Mouse (Mus musculus) ES-E14 (cell line): Measurements from ENCODE around the gene Cfap126. TPM values are rescaled to one million over a fixed set of nuclear protein-coding genes. Genes with fewer than 3 reads are reported as not detected.
"Not testable (repeated sequence)": the region's sequence is repeated elsewhere in the genome, so short reads cannot be mapped to it uniquely, and the experiment has no call there.

Experiments
- DNase-seq: peaks from one replicate; pipeline ENCODE4 v3.0.0-alpha.2; 2013; ENCODE audit warnings: low read depth, low spot score
- H3K27ac ChIP-seq: 2 replicates; pipeline ENCODE4 v1.5.1; 2012; ENCODE audit warnings: low read depth, mild to moderate bottlenecking, low read length, moderate library complexity, mixed read lengths; ENCODE audit not compliant: poor library complexity, insufficient read depth, severe bottlenecking
- H3K36me3 ChIP-seq: 2 replicates; pipeline ENCODE4 v1.6.1; 2012; ENCODE audit warnings: mild to moderate bottlenecking, low read length, moderate library complexity, mixed read lengths; ENCODE audit not compliant: control insufficient read depth, poor library complexity, insufficient read depth, severe bottlenecking
- H3K4me1 ChIP-seq, 2 experiments: fragments of 150-350 bp in 1 of 2; sonication (generic) in 1 of 2; 2 replicates each; pipeline ENCODE4 v1.6.1; 2012; ENCODE audit warnings: low read length in 2 of 2, mild to moderate bottlenecking in 1 of 2, mixed read lengths in 1 of 2; ENCODE audit not compliant: control insufficient read depth in 2 of 2, insufficient read depth in 2 of 2, poor library complexity in 1 of 2
- H3K4me3 ChIP-seq, 2 experiments: fragments of 150-350 bp in 1 of 2; sonication (generic) in 1 of 2; 2 replicates each; pipeline ENCODE4 v1.5.1; 2012; ENCODE audit warnings: low read length in 2 of 2, low read depth in 1 of 2, mild to moderate bottlenecking in 1 of 2, mixed read lengths in 1 of 2; ENCODE audit not compliant: insufficient read depth in 1 of 2, poor library complexity in 1 of 2, severe bottlenecking in 1 of 2
- H3K9ac ChIP-seq: 2 replicates; pipeline ENCODE4 v1.6.1; 2012; ENCODE audit warnings: low read depth, mild to moderate bottlenecking, low read length, mixed read lengths; ENCODE audit not compliant: poor library complexity, insufficient read depth, severe bottlenecking
- H3K9me3 ChIP-seq: fragments of 150-350 bp; sonication (generic); 2 replicates; pipeline ENCODE4 v1.6.1; 2012; ENCODE audit warnings: low read depth, mild to moderate bottlenecking, low read length; ENCODE audit not compliant: control insufficient read depth, insufficient read depth
- CHD2 ChIP-seq: IDR thresholded peaks from 2 replicates; pipeline ENCODE4 v1.6.1; 2014; ENCODE audit warnings: mild to moderate bottlenecking, low read depth, low read length, inconsistent platforms
- HCFC1 ChIP-seq: IDR thresholded peaks from 2 replicates; pipeline ENCODE4 v1.6.1; 2012; ENCODE audit warnings: low read length, inconsistent platforms, borderline replicate concordance; ENCODE audit not compliant: insufficient read depth
- MAFK ChIP-seq: IDR thresholded peaks from 2 replicates; pipeline ENCODE4 v1.6.1; 2014; ENCODE audit warnings: mild to moderate bottlenecking, low read depth, low read length, inconsistent platforms; ENCODE audit not compliant: insufficient read depth
- ZC3H11A ChIP-seq: IDR thresholded peaks from 2 replicates; pipeline ENCODE4 v1.6.1; 2012; ENCODE audit warnings: low read depth, mild to moderate bottlenecking, inconsistent platforms, low read length, borderline replicate concordance
- ZNF384 ChIP-seq: IDR thresholded peaks from 2 replicates; pipeline ENCODE4 v1.6.1; 2012; ENCODE audit warnings: low read depth, low read length, inconsistent platforms
- in situ Hi-C, 2 experiments: fragments of 600-800 bp; cut with MboI; formaldehyde crosslinking; loops; one replicate each; pipeline ENCODE4 v1.15.1; 2025; ENCODE audit warnings: low sequenced_read_pairs in 2 of 2, inconsistent platforms in 1 of 2; ENCODE audit not compliant: unreplicated experiment in 2 of 2
- total RNA-seq: library from RNA; depleted of rRNA; stranded (reverse); fragments of 300-350 nt; gene quantifications from 2 replicates; pipeline ENCODE4 v1.2.3, GENCODE M21; 2012

Cfap126 gene
- total RNA-seq, 1 experiment: not detected

GRCm38 (mm10) chr1:171079825-171080224, 33.9 kb upstream of the Cfap126 start:
- in situ Hi-C loops, H3K36me3 ChIP-seq, H3K27ac ChIP-seq, H3K9ac ChIP-seq, H3K4me3 ChIP-seq, DNase-seq, H3K4me1 ChIP-seq, H3K9me3 ChIP-seq: not testable (repeated sequence)

DNA sequence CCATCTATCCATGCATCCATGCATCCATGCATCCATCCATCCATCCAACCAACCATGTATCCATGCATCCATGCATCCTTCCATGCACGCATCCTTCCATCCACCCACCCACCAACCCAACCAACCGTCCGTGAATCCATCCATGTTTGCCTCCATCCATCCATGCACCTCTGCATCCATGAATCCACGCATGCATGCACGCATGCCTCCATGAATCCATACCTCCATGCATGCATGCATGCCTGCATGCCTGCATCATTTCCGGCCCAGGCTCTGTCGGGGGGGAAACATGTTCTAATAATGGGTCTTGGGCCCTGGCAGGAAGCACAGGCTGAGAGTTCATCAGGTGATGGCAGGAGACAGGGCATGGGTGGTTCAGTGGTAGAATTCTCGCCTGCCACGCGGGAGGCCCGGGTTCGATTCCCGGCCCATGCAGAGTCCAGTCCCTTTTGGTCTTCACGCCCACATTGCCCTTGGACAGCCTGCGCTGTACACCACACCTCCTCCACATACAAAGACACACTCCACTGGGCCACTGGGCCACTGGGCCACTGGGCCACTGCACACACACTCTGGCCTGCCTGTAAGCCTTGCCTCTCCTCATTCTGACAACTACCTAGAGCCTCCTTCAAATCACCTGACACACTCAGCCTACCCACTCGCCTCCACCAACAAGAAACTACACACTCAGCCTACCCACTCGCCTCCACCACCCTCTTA, 32.0 kb upstream of the Cfap126 start:
- in situ Hi-C loops, H3K4me3 ChIP-seq, H3K27ac ChIP-seq, DNase-seq, H3K36me3 ChIP-seq, H3K9me3 ChIP-seq, H3K4me1 ChIP-seq, H3K9ac ChIP-seq: not testable (repeated sequence)

DNA sequence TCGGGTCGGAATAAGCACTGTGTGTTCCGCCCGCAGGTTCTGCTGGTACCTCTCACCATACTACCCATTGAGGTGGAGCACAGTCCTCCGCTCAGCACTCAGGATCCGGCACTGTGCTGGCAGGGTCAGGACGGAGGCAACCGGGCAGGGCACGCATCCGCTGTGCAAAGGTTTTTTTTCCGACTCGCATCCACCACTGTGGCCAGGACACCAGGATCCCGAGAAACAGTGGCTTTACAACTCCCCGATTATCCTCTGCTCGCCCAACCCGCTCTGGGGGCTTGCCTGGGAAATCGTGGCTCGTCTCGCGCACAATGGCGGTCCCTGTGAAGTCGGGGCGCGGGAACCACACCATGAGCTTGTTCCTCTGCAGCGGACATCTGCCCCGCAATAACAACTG, 28.0 kb upstream of the Cfap126 start:
- no peak overlapping the region for H3K27ac ChIP-seq
- DNase-seq: no peak
- H3K4me1 ChIP-seq: peaks cover 2 to 6% of the 10 kb centered on the region in 2 experiments; a peak in 3 of 4 replicates
- TF ChIP-seq CHD2: no peak
- in situ Hi-C loops: no loop called here
- peak overlapping the region in 1 of 2 experiments; percentile 31; a peak in 1 of 4 replicates for H3K4me3 ChIP-seq
- no peaks in the 10 kb centered on the region for H3K9me3 ChIP-seq
- H3K9ac ChIP-seq: no peak overlapping the region
- H3K36me3 ChIP-seq: no peaks in the 10 kb centered on the region

- H3K4me3 ChIP-seq, DNase-seq: not testable (repeated sequence)
These were observed 25.4 kb upstream of the Cfap126 start for GRCm38 (mm10) chr1:171088237-171088869.

DNA sequence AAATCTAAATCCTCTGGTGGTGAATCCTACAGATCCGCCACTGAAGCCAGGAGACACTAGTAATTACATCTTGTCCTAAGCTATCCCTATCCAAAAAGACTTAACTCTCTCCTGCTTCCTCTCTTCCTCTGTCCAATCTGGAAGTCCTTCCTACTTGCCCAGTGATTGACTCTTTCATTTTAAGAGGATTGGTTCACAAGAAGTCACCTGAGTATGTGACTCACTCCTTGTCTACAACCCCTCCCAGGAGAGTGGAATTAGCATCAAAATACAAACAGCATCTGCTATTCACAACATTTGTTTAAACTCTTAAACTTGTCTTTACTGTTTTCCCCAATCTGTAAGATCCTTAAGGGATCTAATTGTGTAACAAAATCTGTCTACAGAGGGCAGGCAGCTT, 23.8 kb upstream of the Cfap126 start:
- Histone ChIP-seq H3K27ac (peak overlapping the region; percentile 44; the same call in 1 of the 2 replicates), H3K4me3 (peak overlapping the region; percentile 44 to 69), H3K36me3 (no peaks in the 10 kb centered on the region), H3K9ac (peak overlapping the region; percentile 33; the same call in 1 of the 2 replicates), H3K4me1 (peaks cover 2 to 6% of the 10 kb centered on the region in 2 experiments; a peak in 3 of 4 replicates), H3K9me3 (no peaks in the 10 kb centered on the region)
- no peak for DNase-seq
- TF ChIP-seq ZC3H11A (no peak), CHD2 (no peak), ZNF384 (no peak), MAFK (no peak), HCFC1 (no peak)
- in situ Hi-C loops: no loop called here

More at GRCm38 (mm10) chr1:171088237-171088869, 25.4 kb upstream of the Cfap126 start:
- H3K36me3 ChIP-seq, H3K9me3 ChIP-seq, H3K9ac ChIP-seq, H3K27ac ChIP-seq, in situ Hi-C loops, H3K4me1 ChIP-seq: not testable (repeated sequence)
